Mouse (Mus musculus): ENCODE measurements around the gene Trio.
"Not testable (repeated sequence)": the region's sequence is repeated elsewhere in the genome, so short reads cannot be mapped to it uniquely, and the experiment has no call there.

Gene Trio

DNA sequence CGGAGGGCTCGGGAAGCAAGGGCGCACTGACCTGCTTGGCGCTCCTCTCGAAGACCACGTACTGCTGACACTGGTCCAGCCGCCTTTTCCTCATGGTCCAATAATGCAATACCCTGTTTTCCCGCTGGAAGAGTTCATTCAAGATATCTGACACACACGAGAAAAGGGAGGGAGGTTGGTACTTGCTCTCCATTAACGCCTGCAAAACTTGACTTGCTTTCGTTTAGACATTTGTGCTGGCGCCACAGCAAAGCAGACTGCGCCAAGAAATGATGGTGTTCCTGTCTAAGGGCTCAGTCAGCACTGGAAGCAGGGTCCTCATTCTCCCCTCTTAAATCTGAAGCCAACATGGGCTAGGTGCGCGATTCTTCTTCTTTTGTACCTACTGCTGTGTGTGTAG, 184.0 kb downstream of the Trio start:
- DNase-seq (ENCODE audit: low read depth, low spot score): no peak

DNA sequence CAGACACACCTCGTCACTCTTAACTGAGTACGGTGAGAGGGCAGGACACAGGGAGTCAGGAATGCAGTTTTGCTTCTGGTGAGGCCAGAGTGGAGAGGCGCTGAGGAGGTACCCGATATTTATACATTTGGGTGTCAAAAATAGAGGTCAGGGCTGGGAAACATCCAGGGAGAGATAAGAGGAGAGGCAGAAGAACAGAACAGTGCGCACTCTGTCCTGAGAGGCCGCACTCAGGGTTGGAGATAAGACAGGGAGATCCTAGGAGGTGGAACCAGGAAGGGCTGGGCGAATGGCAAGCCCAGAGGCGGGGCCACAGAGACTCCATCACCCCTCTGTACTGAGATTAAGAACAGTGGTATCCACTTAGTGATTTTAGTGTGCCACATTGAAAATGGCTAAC, 185.1 kb downstream of the Trio start:
- no peak for DNase-seq (ENCODE audit: low read depth, low spot score)

DNA sequence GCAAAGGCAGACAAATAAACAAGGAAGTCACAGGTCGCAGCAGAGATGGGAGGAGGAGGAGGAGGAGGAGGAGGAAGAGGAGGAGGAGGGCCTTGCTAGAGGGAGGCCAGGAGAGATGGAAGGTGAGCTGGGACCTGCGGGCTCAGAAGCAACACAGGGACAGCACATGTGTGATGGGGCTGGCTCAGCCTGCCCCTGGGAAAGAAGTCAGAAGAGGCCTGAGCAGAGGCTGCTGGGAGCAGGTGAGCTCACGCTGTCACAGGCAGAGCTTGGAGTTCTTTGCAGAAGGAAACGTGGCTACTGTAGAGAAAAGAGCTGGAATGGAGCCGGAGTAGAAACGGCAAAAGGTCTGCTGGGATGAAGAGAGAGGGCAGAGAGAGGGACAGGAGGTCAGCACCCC, 185.5 kb downstream of the Trio start:
- no peak for DNase-seq (ENCODE audit: low read depth, low spot score)

DNA sequence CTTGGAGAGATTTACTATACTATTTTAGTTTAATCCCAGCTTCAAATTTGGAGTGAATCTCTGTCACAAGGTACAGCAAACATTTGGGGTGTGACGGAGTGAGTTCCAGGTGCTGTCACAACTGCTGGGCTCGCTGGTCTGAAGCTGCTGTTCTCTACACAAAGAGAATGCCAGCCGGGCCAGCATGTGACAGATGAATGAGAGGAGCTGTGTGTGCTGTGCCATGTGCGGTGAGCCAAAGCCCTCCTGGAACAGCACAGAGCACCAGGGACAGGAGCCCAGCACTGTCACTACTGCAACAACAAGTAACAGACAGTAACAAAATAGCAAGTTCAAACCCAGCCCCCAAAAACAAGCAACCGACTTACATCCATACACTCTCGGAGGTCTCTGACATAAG, 194.0 kb downstream of the Trio start:
- no peak for DNase-seq (ENCODE audit: low read depth, low spot score)

DNA sequence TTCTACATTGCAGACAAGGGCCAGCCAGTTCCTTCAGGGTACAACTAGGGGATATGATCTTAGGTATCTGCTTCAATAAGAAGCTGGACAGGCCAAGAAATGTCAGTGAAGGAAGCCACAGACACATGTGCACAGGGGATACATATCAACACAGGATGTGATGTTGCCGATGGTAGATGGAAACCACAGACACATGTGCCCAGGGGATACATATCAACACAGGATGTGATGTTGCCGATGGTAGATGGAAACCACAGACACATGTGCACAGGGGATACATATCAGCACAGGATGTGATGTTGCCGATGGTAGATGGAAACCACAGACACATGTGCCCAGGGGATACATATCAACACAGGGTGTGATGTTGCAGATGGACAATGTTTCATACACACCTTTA, 197.8 kb downstream of the Trio start:
- DNase-seq (ENCODE audit: low read depth, low spot score): not testable (repeated sequence)

DNA sequence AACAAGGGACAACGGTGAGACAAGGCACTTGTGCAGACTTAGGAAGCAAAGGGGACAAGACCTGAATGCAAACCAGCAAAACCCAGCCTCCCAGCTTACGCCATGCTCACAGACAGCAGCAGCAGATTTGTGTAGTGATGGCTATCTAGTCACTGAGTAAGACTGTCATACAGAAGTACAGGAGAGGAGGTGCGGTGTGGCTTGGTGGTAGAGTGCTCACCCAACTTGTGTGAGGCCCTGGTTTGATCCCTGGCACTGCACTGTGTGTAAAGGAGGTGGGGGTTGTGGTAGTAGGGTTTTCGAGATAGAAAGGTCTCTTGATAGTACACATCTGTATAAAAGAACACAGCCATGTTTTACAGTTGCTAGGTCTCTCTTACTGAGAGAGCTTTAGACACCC, 198.8 kb downstream of the Trio start:
- no peak for DNase-seq (ENCODE audit: low read depth, low spot score)

DNA sequence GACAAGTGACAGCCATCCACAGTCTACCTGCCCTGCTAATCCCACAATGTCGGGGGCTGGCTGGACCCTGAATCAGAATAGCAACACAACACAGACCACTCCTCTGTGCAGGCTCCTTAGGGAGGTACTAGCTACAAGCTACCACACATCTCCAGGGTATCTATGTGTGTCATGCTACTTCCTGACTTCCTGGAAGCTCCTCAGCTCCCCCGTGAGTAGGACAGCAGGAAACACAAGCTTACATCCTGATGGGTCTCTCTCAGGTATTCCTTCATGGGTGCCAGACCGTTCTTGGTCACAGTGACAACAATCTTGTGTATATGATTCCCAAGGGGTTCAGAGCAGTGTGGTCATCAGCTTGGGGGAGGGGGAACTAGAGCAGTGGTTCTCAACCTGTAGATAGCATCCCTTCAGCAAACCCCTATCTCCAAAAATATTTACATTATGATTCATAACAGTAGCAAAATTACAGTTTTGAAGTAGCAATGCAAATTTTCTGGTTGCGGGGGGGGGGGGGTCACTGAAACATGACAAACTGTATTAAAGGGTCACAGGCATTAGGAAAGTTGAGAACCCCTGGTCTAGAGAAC, 199.5 kb downstream of the Trio start:
- no peak for DNase-seq (ENCODE audit: low read depth, low spot score)

DNA sequence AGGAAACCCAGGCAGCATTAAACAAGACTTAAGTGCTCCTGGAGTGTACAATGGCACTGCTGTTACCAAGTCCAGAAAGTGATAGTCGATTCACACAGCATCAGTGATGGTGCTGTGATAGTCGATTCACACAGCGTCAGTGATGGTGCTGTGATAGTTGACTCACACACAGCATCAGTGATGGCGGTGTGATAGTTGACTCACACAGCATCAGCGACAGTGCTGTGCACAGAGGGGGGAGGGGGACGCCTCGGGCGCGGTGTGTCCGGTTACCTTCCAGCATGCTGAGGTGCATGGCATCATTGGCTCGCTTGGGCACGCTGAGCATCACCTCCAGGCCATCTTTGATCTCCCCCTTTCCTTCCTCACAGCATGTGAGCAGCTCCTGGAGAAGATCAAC, 200.3 kb downstream of the Trio start:
- no peak for DNase-seq (ENCODE audit: low read depth, low spot score)

DNA sequence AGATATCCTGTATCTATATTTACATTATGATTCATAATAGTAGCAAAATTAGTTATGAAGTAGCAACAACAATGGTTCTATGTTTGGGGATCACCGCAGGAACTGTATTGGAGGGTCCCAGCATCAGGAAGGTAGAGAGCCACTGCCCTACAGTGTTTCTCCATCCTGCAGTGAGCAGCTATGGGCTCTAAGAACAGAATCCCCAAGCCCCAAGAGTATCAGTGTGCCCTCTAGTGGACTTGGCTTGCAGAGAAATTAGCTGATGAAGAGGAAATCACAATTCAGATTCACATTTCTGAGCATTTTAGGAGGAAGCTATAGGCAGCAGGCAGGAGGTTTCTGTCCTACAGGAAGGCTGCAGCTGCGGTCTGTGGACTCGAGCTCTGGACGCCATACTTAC, 202.1 kb downstream of the Trio start:
- no peak for DNase-seq (ENCODE audit: low read depth, low spot score)

DNA sequence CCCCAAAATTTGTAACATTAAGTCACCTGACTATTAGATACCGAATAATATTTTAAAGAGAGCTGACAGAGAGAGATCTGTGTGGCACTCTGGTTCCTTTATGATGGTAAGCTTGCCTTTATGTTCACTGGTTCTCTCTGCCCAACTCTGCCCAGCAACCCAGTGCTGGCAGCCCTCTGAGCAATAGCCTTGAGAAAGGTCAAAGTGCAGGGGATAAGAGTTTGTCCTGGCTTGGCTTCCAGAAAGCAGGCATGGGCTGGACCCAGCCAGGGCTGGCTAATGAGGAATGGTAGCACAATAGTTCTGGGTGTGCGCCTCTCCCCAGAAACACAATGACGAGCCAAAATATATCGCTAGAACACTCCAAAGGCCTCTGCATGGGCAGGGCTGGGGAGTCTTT, 203.2 kb downstream of the Trio start:
- no peak for DNase-seq (ENCODE audit: low read depth, low spot score)

DNA sequence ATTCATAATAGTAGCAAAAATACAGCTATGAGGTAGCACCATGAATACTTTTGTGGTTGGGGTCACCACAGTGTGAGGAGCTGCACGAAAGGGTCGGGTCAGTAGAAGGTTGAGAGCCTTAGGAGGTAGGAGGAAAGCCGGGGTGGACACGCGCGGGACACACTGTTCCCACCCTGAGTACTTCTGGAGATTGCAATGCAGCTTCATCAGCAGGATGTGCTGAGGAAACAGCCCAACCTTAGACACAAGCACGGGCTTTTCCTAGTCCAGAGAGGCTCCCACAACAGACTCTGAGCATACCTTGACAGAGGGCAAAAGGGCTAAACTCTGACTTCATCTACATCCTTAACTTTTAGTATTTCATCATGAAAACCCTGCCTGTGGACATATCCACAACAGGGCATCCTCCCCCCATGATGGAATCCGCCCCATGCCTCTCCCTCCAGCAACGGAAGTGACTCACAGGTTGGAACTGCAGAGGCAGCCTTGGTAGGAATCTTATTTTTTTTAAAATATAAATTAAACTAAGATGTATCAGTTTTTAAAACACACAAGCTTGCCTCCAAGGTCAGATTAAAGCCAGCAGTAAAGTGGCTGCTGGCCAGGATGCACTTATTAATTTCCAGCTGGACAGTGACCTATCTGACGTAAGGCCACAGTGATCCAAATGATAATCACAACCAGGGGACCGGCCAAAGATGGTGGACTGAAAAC, 203.8 kb downstream of the Trio start:
- DNase-seq (ENCODE audit: low read depth, low spot score): no peak

DNA sequence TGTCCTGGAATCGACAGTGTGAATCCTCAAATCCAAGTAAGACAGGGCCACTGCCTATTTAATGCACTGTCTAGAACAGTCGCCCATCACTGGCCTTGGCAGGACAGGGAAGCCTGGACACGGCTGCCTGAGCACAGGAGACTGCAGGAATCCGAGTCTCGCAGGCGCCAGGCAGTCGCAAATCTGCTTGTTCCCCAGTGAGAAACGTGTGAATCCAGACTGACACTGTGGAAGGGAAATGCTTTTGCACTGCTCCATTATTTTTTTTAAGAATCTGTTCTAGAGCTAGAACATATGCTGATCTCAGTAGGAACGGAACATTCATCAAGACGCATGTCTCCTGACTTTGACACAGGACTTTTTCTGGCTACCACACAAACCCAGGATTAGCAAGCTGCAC, 208.6 kb downstream of the Trio start:
- no peak for DNase-seq (ENCODE audit: low read depth, low spot score)

DNA sequence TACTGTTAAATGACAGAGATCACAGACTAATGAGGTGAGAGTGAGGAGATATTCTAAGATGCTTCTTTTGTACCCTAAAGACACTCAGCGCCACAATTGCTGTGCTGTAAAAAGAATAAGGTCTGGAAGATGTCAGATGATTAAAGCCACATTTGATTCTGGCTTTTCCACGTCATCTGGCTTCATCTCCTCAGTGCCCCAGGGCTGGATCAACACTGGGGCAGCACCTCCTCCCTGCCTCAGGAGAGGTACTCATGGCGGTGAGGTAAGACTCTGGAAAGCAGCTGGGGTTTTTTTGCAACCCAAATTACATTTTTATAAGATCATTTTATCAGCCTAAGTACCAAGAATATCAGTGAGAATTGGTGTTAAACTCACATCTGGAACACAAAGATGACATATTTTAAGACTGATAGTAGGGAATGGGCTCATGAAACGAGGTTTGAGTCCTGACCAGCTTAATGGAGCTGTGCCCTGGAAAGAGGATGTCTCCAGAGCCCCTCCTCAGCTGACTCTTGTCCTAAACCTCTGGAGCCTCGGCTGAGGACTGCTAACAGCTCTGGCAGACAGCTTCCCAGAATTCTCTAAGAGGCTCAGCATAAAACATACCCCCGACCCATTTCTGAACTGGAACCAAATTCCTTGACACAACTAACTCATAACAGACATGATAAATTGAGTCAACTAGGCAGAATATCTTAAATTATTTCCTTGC, 210.8 kb downstream of the Trio start:
- DNase-seq (ENCODE audit: low read depth, low spot score): no peak

DNA sequence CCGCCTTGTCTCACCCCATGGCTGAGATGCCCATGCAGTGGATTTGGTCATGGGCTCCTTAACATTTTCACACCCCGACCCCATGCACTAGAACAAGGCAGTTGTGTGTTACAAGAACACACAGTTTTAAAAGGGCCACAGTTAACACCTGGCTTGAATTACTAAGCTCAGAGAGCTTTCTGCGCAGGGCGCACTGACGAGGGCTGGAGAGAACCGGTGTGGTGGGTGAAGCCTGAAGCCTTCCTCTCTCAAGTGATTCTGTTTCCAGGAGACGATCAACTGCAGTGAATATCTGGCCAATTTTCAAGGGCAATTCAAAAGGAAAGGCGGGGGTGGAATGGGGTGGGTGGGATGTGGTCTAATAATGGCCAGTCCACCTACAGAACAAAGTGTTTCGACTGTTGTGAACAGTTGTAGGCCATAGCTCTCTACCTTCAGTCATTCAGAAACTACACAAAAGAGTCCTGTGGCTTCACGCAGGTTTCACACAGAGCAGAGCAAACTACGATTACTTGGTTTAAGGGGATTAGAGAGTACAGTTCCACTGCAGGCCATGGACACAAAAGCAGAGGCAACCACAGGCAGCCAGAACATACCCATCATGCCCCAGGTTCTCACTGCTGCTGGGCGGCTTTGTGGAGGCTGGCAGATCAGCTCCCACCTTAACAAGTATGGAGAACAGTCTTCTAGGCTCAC, 214.7 kb downstream of the Trio start:
- no peak for DNase-seq (ENCODE audit: low read depth, low spot score)

DNA sequence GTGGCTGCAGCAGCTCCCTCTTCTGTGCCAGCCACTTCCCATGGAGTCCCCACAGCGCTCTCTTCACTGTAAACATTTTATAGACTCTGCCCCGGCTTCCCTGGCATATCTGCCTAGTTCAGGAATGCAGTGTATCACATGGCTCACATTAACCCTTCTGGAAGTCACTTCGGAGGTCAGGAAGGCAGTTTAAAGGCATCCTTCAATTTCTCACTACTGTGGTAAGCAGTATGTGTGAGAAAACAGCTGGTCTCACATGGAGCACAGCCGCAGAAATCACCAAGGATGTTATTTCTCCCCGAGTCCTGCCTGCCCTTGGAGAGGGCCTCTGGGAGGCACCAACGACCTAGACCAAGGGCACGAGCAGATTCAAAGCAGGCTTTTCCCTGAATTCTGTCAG, 215.4 kb downstream of the Trio start:
- no peak for DNase-seq (ENCODE audit: low read depth, low spot score)

DNA sequence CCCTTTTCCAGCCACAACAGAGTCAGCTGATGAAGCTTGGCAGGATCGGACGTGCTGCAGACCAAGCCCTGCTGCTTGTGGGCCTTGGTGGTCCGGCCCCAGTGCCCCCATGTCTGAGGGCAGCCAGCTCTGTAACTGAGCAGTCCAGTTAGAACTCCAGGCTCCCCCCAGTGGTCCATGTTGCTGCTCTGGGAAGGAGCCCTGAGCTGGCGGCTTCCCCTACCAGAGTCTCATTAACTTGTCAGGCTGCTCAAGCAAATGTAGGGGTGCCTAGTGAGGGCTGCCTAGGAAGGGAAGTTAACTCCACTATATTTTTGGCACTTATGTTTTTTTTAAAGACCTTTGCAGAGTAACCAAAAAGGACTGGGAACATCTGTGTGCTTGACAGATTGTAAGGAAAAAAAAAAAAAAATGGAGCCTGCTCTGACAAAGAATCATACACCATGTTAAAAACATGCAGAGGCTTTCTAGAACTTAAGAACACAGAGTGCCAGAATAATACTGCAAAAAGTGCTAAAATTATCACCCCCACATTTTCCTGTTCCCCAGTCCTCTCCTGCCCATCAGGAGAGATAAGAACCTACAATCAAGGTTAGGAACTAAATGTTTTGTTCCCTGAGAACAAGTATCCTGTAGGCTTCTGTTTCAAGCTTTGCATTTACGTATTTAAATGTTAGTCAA, 216.9 kb downstream of the Trio start:
- no peak for DNase-seq (ENCODE audit: low read depth, low spot score)

DNA sequence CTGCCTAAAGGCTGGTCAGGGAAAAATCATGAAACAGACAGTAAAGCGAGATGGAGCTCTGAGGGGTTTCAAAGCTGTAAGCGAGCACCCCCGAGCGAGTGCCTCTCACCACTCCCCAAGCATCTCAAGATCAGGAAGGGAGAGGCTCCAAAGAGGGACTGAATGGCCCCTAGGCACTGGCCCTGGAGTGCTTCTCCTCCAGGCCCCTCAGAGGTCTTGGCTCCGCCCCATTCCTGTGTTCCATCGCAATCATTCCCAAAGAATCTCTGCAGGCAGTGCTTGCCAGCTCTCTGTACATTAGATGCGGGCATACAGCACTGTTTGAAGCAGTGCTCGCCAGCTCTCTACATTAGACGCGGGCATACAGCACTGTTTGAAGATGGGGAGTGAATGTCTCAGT, 219.4 kb downstream of the Trio start:
- DNase-seq (ENCODE audit: low read depth, low spot score): no peak

DNA sequence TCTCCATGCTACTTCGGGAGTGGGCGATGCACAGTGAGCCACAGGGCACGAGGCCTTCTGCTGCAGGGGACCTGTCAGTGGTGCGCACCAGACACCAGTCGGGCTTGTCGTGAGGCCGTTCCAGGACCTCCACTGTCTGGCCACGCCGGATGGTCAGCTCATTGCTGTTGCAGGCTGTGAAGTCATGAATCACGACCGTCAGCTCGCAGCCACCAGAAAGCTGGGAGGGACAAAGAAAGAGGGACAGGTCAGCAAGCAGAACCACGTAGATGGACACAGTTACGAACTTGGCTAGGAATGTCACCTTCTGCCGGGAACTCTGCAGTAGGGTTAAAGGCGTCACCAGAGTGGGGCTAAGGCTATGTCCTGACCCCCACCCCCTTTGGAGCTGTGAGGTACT, 220.0 kb downstream of the Trio start:
- DNase-seq (ENCODE audit: low read depth, low spot score): no peak

DNA sequence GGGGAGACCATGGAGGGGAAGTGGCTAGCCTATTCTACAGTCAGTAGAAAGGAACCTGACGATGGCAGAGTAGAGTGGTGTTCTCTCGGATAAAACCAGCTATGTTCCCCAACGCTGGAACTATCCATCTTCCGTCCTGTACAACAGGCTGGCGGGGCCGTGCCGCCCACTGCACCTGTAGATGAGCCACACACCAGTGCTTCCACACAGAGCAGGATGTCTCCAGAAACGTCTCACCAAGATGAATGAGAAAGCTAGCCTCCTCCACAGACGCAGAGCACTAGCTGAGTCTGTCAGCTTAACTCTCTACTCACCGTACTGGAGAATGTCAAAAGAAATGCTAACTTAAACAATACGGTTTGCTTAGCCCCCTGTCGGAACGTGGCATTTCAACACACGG, 221.2 kb downstream of the Trio start:
- no peak for DNase-seq (ENCODE audit: low read depth, low spot score)

DNA sequence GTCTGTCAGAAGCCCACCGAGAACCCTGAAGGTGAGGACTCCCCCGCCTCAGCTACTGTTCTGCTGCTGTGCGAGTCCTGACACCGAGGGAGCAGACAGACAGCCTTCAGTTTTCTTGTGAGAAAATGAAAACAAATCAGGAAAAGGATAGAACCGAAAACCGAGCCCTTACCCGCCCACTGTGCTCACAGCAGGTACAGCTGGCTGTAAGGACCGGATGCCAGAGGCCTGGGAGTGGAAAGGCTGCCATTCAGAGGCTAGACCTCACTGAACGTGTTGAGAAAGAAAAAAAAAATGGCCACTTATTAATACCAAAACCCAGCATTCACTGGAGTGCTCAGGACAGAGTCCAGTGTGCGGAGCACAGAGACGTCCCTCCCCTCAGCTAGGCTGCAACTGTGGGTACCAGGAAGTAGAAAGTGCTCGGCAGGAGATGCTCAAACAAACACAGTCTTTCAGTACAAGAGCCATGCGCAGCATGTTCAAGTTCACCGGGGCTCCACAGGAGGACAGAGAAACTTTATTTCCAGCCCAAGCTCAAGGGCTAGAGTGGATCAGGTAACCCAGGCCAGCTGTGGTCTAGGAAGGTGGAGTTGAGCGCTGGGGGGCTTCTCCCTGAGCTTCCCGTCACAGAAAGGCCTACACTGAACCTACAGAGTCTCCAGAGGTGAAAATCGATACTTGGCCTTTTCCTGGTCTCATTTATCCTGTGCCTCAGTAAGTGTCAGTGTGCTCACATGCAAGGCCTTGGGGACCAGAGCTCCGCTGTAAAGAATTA, 221.9 kb downstream of the Trio start:
- no peak for DNase-seq (ENCODE audit: low read depth, low spot score)

DNA sequence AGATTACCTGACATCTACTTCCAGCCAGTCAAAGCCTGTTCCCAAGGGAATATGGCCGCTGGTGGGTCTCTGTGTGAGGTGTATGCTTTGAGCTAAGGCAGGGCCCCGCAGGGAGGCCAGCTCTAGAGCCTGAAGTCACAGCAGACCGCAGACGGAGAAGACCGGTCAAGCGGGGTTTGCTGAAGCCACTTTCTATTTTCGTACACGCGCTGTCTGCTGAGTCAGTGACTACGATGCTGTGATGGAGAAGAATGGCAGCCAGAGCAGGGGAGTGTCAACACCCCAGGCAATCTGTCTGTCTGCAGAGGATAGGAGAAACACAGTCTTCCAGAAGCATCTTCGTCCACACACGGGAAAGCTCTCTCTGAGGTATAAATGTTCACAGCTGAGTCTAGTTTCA, 223.4 kb downstream of the Trio start:
- no peak for DNase-seq (ENCODE audit: low read depth, low spot score)
